Mouse (Mus musculus) neural tube, embryonic 12.5 days (tissue): ENCODE results near the gene Ankrd52. TPM values are rescaled to one million over a fixed set of nuclear protein-coding genes. Genes with fewer than 3 reads are reported as not detected.
A peak's percentile ranks its signal among the peaks of the same experiment; 100 is the strongest.

Source experiments
- ATAC-seq: fragments of 200-750 bp; cut with Nextera tagmentation; 2 replicates; pipeline ENCODE4 v1.8.0; 2017; ENCODE audit warnings: low read depth, mild to moderate bottlenecking, moderate TSS enrichment, moderate library complexity; ENCODE audit not compliant: low FRiP score
- H3K27ac ChIP-seq: fragments of 300-500 bp; sonication (generic); 2 replicates; pipeline ENCODE4 v1.5.1; 2016
- H3K27me3 ChIP-seq: fragments of 300-500 bp; sonication (generic); replicated peaks from 2 replicates; pipeline ENCODE4 v1.6.1; 2016; ENCODE audit warnings: mild to moderate bottlenecking
- H3K36me3 ChIP-seq: fragments of 300-500 bp; sonication (generic); 2 replicates; pipeline ENCODE4 v1.6.1; 2016; ENCODE audit warnings: mild to moderate bottlenecking
- H3K4me1 ChIP-seq: fragments of 300-500 bp; sonication (generic); 2 replicates; pipeline ENCODE4 v1.6.1; 2016
- H3K4me2 ChIP-seq: fragments of 300-500 bp; sonication (generic); replicated peaks from 2 replicates; pipeline ENCODE4 v1.6.1; 2016; ENCODE audit warnings: mild to moderate bottlenecking
- H3K4me3 ChIP-seq: fragments of 300-500 bp; sonication (generic); 2 replicates; pipeline ENCODE4 v1.5.1; 2016
- H3K9ac ChIP-seq: fragments of 300-500 bp; sonication (generic); 2 replicates; pipeline ENCODE4 v1.6.1; 2016; ENCODE audit warnings: mild to moderate bottlenecking
- H3K9me3 ChIP-seq: fragments of 300-500 bp; sonication (generic); 2 replicates; pipeline ENCODE4 v1.6.1; 2016; ENCODE audit warnings: mild to moderate bottlenecking
- WGBS: fragments of 180-500 bp; shearing (Covaris S2); methylation state at CpG from one replicate; pipeline ENCODE4 v1.1.7; 2016; 5-methylcytosine and 5-hydroxymethylcytosine counted together
- polyA plus RNA-seq: library from polyadenylated mRNA; unstranded; fragments of >200 nt; fragmentation: Nextera tagmentation; extraction: Ambion mirVana; gene quantifications from 2 replicates; pipeline ENCODE4 v1.2.1, GENCODE M21; 2016

Ankrd52 gene
- polyA plus RNA-seq, 1 experiment from 2014 or later = 10.2 TPM

GRCm38 (mm10) chr10:128344568-128345275, 32.2 kb upstream of the Ankrd52 start:
- no peak overlapping the region for H3K27ac ChIP-seq
- WGBS = 67% methylated on average over 7 of the region's 7 CpGs

GRCm38 (mm10) chr10:128347541-128347940, 29.4 kb upstream of the Ankrd52 start:
- 91% methylated on average over 8 of the region's 8 CpGs for WGBS
- ATAC-seq = no peak

More at GRCm38 (mm10) chr10:128344568-128345275, 32.2 kb upstream of the Ankrd52 start:
- H3K4me1 ChIP-seq = 0 out of 2 replicates have a peak, but pooled peaks cover 4% of the 10 kb centered on the region
- no peaks in the 10 kb centered on the region for H3K27me3 ChIP-seq
- H3K4me3 ChIP-seq = no peak overlapping the region
- H3K9ac ChIP-seq = no peak overlapping the region
- ATAC-seq = no peak
- H3K36me3 ChIP-seq = peaks cover 8% of the 10 kb centered on the region; the same call in 1 of the 2 replicates
- no peaks in the 10 kb centered on the region for H3K9me3 ChIP-seq
- H3K4me2 ChIP-seq = no peak overlapping the region

GRCm38 (mm10) chr10:128358796-128359195, 18.1 kb upstream of the Ankrd52 start:
- H3K4me2 ChIP-seq = no peak overlapping the region
- H3K27me3 ChIP-seq = no peaks in the 10 kb centered on the region
- no peak overlapping the region for H3K27ac ChIP-seq
- no peak overlapping the region for H3K4me3 ChIP-seq
- WGBS = 51% methylated on average over 2 of the region's 2 CpGs
- H3K9me3 ChIP-seq = no peaks in the 10 kb centered on the region
- no peaks in the 10 kb centered on the region for H3K4me1 ChIP-seq
- ATAC-seq = no peak
- H3K9ac ChIP-seq = no peak overlapping the region
- peaks cover 80% of the 10 kb centered on the region for H3K36me3 ChIP-seq

More at GRCm38 (mm10) chr10:128347541-128347940, 29.4 kb upstream of the Ankrd52 start:
- no peaks in the 10 kb centered on the region for H3K9me3 ChIP-seq
- no peak overlapping the region for H3K9ac ChIP-seq
- H3K27ac ChIP-seq = no peak overlapping the region
- peaks cover 35% of the 10 kb centered on the region for H3K36me3 ChIP-seq
- no peak overlapping the region for H3K4me3 ChIP-seq
- H3K4me1 ChIP-seq = 0 out of 2 replicates have a peak, but pooled peaks cover 4% of the 10 kb centered on the region
- no peak overlapping the region for H3K4me2 ChIP-seq
- H3K27me3 ChIP-seq = no peaks in the 10 kb centered on the region

GRCm38 (mm10) chr10:128359226-128359625, 17.7 kb upstream of the Ankrd52 start:
- Histone ChIP-seq H3K4me3 (no peak overlapping the region), H3K27me3 (no peaks in the 10 kb centered on the region), H3K9me3 (no peaks in the 10 kb centered on the region), H3K36me3 (peaks cover 77% of the 10 kb centered on the region), H3K27ac (no peak overlapping the region), H3K4me2 (no peak overlapping the region), H3K4me1 (no peaks in the 10 kb centered on the region), H3K9ac (no peak overlapping the region)
- no peak for ATAC-seq
- 97% methylated on average over 6 of the region's 6 CpGs for WGBS

GRCm38 (mm10) chr10:128361836-128362235, 15.1 kb upstream of the Ankrd52 start:
- H3K9ac ChIP-seq = no peak overlapping the region
- 0 out of 2 replicates have a peak, but pooled peaks cover 1% of the 10 kb centered on the region for H3K4me1 ChIP-seq
- WGBS = 93% methylated on average over 6 of the region's 6 CpGs
- no peak overlapping the region for H3K27ac ChIP-seq
- H3K4me3 ChIP-seq = no peak overlapping the region
- no peaks in the 10 kb centered on the region for H3K27me3 ChIP-seq
- no peak overlapping the region for H3K4me2 ChIP-seq
- H3K9me3 ChIP-seq = no peaks in the 10 kb centered on the region
- peaks cover 74% of the 10 kb centered on the region for H3K36me3 ChIP-seq
- no peak for ATAC-seq

GRCm38 (mm10) chr10:128362568-128362967, 14.3 kb upstream of the Ankrd52 start:
- no peak for ATAC-seq
- Histone ChIP-seq H3K9ac (no peak overlapping the region), H3K9me3 (no peaks in the 10 kb centered on the region), H3K27ac (no peak overlapping the region), H3K36me3 (peaks cover 74% of the 10 kb centered on the region), H3K27me3 (no peaks in the 10 kb centered on the region), H3K4me3 (no peak overlapping the region), H3K4me1 (peaks cover 4% of the 10 kb centered on the region), H3K4me2 (no peak overlapping the region)
- 53% methylated on average over 3 of the region's 3 CpGs for WGBS

- Histone ChIP-seq H3K36me3 (peaks cover 21% of the 10 kb centered on the region), H3K27me3 (no peaks in the 10 kb centered on the region), H3K4me2 (peak overlapping the region; percentile 92), H3K9ac (peak overlapping the region; percentile 75), H3K9me3 (no peaks in the 10 kb centered on the region), H3K4me3 (peak overlapping the region; percentile 65), H3K27ac (peak overlapping the region; percentile 89; the same call in 1 of the 2 replicates), H3K4me1 (peaks cover 11% of the 10 kb centered on the region)
- ATAC-seq = peak; percentile 0; the same call in 1 of the 2 replicates
- WGBS = 17% methylated on average over 19 of the region's 19 CpGs
These were observed 9.0 kb upstream of the Ankrd52 start for GRCm38 (mm10) chr10:128367899-128368401.

GRCm38 (mm10) chr10:128368402-128369217, 8.3 kb upstream of the Ankrd52 start, which contains the start of gene Coq10a:
Gene Coq10a, minus strand, starts transcription at chr10:128368997.
- peak within 1 kb of the TSS; percentile 89 for H3K27ac ChIP-seq
- H3K4me2 ChIP-seq = peak within 1 kb of the TSS; percentile 92
- H3K9ac ChIP-seq = peak within 1 kb of the TSS; percentile 75
- WGBS = under 1% methylated on average over 87 of the region's 87 CpGs
- peak within 1 kb of the TSS; percentile 65 for H3K4me3 ChIP-seq
- peaks cover 11% of the 10 kb centered on the region for H3K4me1 ChIP-seq
- peak; percentile 96 for ATAC-seq
- peaks cover 14% of the 10 kb centered on the region for H3K36me3 ChIP-seq
- no peaks in the 10 kb centered on the region for H3K9me3 ChIP-seq
- H3K27me3 ChIP-seq = no peaks in the 10 kb centered on the region

- 7% methylated on average over 9 of the region's 9 CpGs for WGBS
- Histone ChIP-seq H3K27ac (peak overlapping the region; percentile 89), H3K27me3 (no peaks in the 10 kb centered on the region), H3K4me1 (peaks cover 11% of the 10 kb centered on the region), H3K4me2 (peak overlapping the region; percentile 92), H3K9ac (peak overlapping the region; percentile 75), H3K4me3 (peak overlapping the region; percentile 65), H3K36me3 (peaks cover 12% of the 10 kb centered on the region), H3K9me3 (no peaks in the 10 kb centered on the region)
- no peak for ATAC-seq
These were observed 7.7 kb upstream of the Ankrd52 start for GRCm38 (mm10) chr10:128369218-128369543.

- peaks cover 11% of the 10 kb centered on the region for H3K4me1 ChIP-seq
These were observed 7.3 kb upstream of the Ankrd52 start for GRCm38 (mm10) chr10:128369599-128369998.

GRCm38 (mm10) chr10:128370021-128370420, 6.9 kb upstream of the Ankrd52 start:
- Histone ChIP-seq H3K4me3 (no peak overlapping the region), H3K36me3 (peaks cover 6% of the 10 kb centered on the region; the same call in 1 of the 2 replicates), H3K27me3 (no peaks in the 10 kb centered on the region), H3K9me3 (no peaks in the 10 kb centered on the region), H3K4me1 (peaks cover 11% of the 10 kb centered on the region), H3K9ac (no peak overlapping the region), H3K4me2 (no peak overlapping the region), H3K27ac (no peak overlapping the region)
- 63% methylated on average over 6 of the region's 6 CpGs for WGBS
- ATAC-seq = no peak

More at GRCm38 (mm10) chr10:128369599-128369998, 7.3 kb upstream of the Ankrd52 start:
- Histone ChIP-seq H3K4me3 (peak overlapping the region; percentile 65; the same call in 1 of the 2 replicates), H3K36me3 (peaks cover 9% of the 10 kb centered on the region; the same call in 1 of the 2 replicates), H3K9me3 (no peaks in the 10 kb centered on the region), H3K9ac (peak overlapping the region; percentile 75; the same call in 1 of the 2 replicates), H3K4me2 (peak overlapping the region; percentile 92), H3K27ac (peak overlapping the region; percentile 89; the same call in 1 of the 2 replicates), H3K27me3 (no peaks in the 10 kb centered on the region)
- ATAC-seq = no peak
- 84% methylated on average over 6 of the region's 6 CpGs for WGBS

GRCm38 (mm10) chr10:128370601-128371000, 6.3 kb upstream of the Ankrd52 start:
- no peak overlapping the region for H3K9ac ChIP-seq
- ATAC-seq = no peak

More at GRCm38 (mm10) chr10:128370601-128371000, 6.3 kb upstream of the Ankrd52 start:
- no peak overlapping the region for H3K27ac ChIP-seq
- WGBS = 64% methylated on average over 4 of the region's 4 CpGs
- H3K27me3 ChIP-seq = no peaks in the 10 kb centered on the region
- H3K36me3 ChIP-seq = peaks cover under 1% of the 10 kb centered on the region; the same call in 1 of the 2 replicates
- H3K4me3 ChIP-seq = no peak overlapping the region
- H3K4me1 ChIP-seq = peaks cover 11% of the 10 kb centered on the region
- H3K4me2 ChIP-seq = no peak overlapping the region
- H3K9me3 ChIP-seq = no peaks in the 10 kb centered on the region
